Mouse (Mus musculus): ENCODE measurements at regions not wholly inside any gene's neighbourhood (a gene's known extent, or its start where the extent isn't known, plus 50 kb on each side); places are given as distances from the start of the nearest gene placed in this dataset.

- DNase-seq (ENCODE audit: low read depth, low spot score): no peak
Observed at GRCm38 (mm10) chr8:89106346-89106745, 62.4 kb upstream of the Sall1 start.

GRCm38 (mm10) chr8:89097396-89097795 lies 53.4 kb upstream of the Sall1 start:
- DNase-seq (ENCODE audit: low read depth, low spot score): no peak
